In the genomic region with DNA sequence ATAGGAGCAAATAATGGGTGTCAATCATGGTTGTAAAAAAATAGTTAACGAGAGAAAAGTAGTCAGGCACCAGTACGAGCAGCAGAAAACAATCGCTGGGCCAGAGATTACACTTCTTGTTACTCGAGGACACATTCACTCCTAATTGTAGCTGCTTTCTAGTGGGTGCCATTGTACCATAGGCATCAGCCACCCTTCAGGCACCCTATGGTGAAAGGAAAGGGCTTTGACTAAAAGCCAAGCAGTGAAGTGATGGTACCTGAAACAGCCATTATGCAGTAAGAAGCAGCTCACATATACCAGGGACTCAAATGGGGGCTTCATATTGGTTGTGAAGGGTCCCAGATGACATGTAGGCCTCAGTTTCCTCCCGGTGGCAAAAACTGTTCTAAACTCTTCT, we compare ENCODE assay signal across 7 mouse cellular contexts. TPM values are rescaled to one million over a fixed set of nuclear protein-coding genes. Genes with fewer than 3 reads are reported as not detected.
A peak's percentile ranks its signal among the peaks of the same experiment; 100 is the strongest.
DNase-seq lines count a peak whose midpoint lies in the region; ATAC-seq lines count a peak whose summit lies in the region.

No protein-coding gene starts in this region.

- WGBS in lung, embryonic 15.5 days, result 86% methylated on average over 5 of the region's 5 CpGs
- WGBS in embryonic facial prominence, embryonic 13.5 days, result 89% methylated on average over 5 of the region's 5 CpGs
- 86% methylated on average over 5 of the region's 5 CpGs for WGBS in intestine, embryonic 16.5 days
- WGBS in neural tube, embryonic 15.5 days, result 90% methylated on average over 5 of the region's 5 CpGs

- H3K9me3 ChIP-seq in lung, embryonic 15.5 days, result peaks cover 9% of the 10 kb centered on the region
- H3K9me3 ChIP-seq in embryonic facial prominence, embryonic 13.5 days, result peaks cover 34% of the 10 kb centered on the region
- H3K9me3 ChIP-seq in intestine, embryonic 16.5 days (ENCODE audit: control insufficient read depth, low read length), result peaks cover 8% of the 10 kb centered on the region; the same call in 1 of the 2 replicates
- H3K9me3 ChIP-seq in neural tube, embryonic 15.5 days (replicated peaks), result peaks cover 15% of the 10 kb centered on the region; the same call in 1 of the 2 replicates

- H3K27me3 ChIP-seq in lung, embryonic 15.5 days, result no peaks in the 10 kb centered on the region
- H3K27me3 ChIP-seq in embryonic facial prominence, embryonic 13.5 days, result no peaks in the 10 kb centered on the region
- no peaks in the 10 kb centered on the region for H3K27me3 ChIP-seq in intestine, embryonic 16.5 days (replicated peaks; ENCODE audit: control insufficient read depth, insufficient read depth, low read length)
- no peaks in the 10 kb centered on the region for H3K27me3 ChIP-seq in neural tube, embryonic 15.5 days (replicated peaks)

- no peak overlapping the region for H3K27ac ChIP-seq in lung, embryonic 15.5 days
- no peak overlapping the region for H3K27ac ChIP-seq in embryonic facial prominence, embryonic 13.5 days
- H3K27ac ChIP-seq in intestine, embryonic 16.5 days (ENCODE audit: low read length), result no peak overlapping the region; the same call in 1 of the 2 replicates
- no peak overlapping the region for H3K27ac ChIP-seq in neural tube, embryonic 15.5 days (replicated peaks)

- H3K36me3 ChIP-seq in lung, embryonic 15.5 days, result peaks cover 43% of the 10 kb centered on the region
- H3K36me3 ChIP-seq in embryonic facial prominence, embryonic 13.5 days, result peaks cover 55% of the 10 kb centered on the region
- peaks cover 23% of the 10 kb centered on the region for H3K36me3 ChIP-seq in intestine, embryonic 16.5 days (ENCODE audit: control insufficient read depth, insufficient read depth, low read length)
- H3K36me3 ChIP-seq in neural tube, embryonic 15.5 days, result peaks cover 32% of the 10 kb centered on the region

- DNase-seq in lung, adult 18-20 months, result no peak
- DNase-seq in right cerebral cortex, postnatal 4 days, result no peak

- H3K9ac ChIP-seq in lung, embryonic 15.5 days, result peak overlapping the region; percentile 96
- peak overlapping the region; percentile 99 for H3K9ac ChIP-seq in embryonic facial prominence, embryonic 13.5 days
- H3K9ac ChIP-seq in intestine, embryonic 16.5 days (ENCODE audit: low read depth, low read length), result peak overlapping the region; percentile 92
- 0 out of 2 replicates have a peak overlapping the region, but pooled peaks have one; percentile 97 for H3K9ac ChIP-seq in neural tube, embryonic 15.5 days (replicated peaks)

- ATAC-seq in lung, embryonic 15.5 days (ENCODE audit: borderline replicate concordance, extremely low read depth, low FRiP score, low TSS enrichment), result no peak
- no peak for ATAC-seq in embryonic facial prominence, embryonic 13.5 days (ENCODE audit: insufficient number of reproducible peaks, insufficient read depth, low FRiP score, low TSS enrichment, low read depth)
- ATAC-seq in intestine, embryonic 16.5 days, result no peak
- ATAC-seq in neural tube, embryonic 15.5 days (ENCODE audit: low FRiP score), result no peak
- no peak for ATAC-seq in activated CD4-positive, CD25-positive, alpha-beta regulatory T cell, adult 4 months

- H3K4me3 ChIP-seq in lung, embryonic 15.5 days, result peak overlapping the region; percentile 92
- H3K4me3 ChIP-seq in embryonic facial prominence, embryonic 13.5 days, result peak overlapping the region; percentile 95
- peak overlapping the region; percentile 80 for H3K4me3 ChIP-seq in intestine, embryonic 16.5 days (ENCODE audit: low read length)
- H3K4me3 ChIP-seq in neural tube, embryonic 15.5 days (replicated peaks), result peak overlapping the region; percentile 96

- H3K4me2 ChIP-seq in lung, embryonic 15.5 days, result peak overlapping the region; percentile 78
- H3K4me2 ChIP-seq in embryonic facial prominence, embryonic 13.5 days, result peak overlapping the region; percentile 81
- peak overlapping the region; percentile 91 for H3K4me2 ChIP-seq in intestine, embryonic 16.5 days (ENCODE audit: low read depth, low read length)
- peak overlapping the region; percentile 81 for H3K4me2 ChIP-seq in neural tube, embryonic 15.5 days

- peaks cover 20% of the 10 kb centered on the region for H3K4me1 ChIP-seq in lung, embryonic 15.5 days
- H3K4me1 ChIP-seq in embryonic facial prominence, embryonic 13.5 days, result peaks cover 14% of the 10 kb centered on the region
- H3K4me1 ChIP-seq in intestine, embryonic 16.5 days (ENCODE audit: control insufficient read depth, insufficient read depth, low read length), result peaks cover 10% of the 10 kb centered on the region
- H3K4me1 ChIP-seq in neural tube, embryonic 15.5 days, result peaks cover 38% of the 10 kb centered on the region

RNA-seq across cellular contexts. Expression of a gene that starts 1.3 kb away (rescaled TPM):
- polyA plus RNA-seq in lung, embryonic 15.5 days (2015; fragmentation: Nextera tagmentation; extraction: Ambion mirVana), result 28.0 and 28.1 TPM in 2 replicates
- polyA plus RNA-seq in embryonic facial prominence, embryonic 13.5 days (2015; fragmentation: Nextera tagmentation; extraction: Ambion mirVana), result 35.7 and 38.6 TPM in 2 replicates
- polyA plus RNA-seq in intestine, embryonic 16.5 days (2015; fragmentation: Nextera tagmentation; extraction: Ambion mirVana), result 17.1 and 18.1 TPM in 2 replicates
- polyA plus RNA-seq in neural tube, embryonic 15.5 days (2015; fragmentation: Nextera tagmentation; extraction: Ambion mirVana), result 28.3 and 28.8 TPM in 2 replicates
- 1 to 10 TPM; 6.5 to 7.8 TPM for polyA plus RNA-seq in activated CD4-positive, CD25-positive, alpha-beta regulatory T cell, adult 4 months (2017; shearing (Covaris generic))
